Mouse (Mus musculus) E14TG2a.4 (cell line): ENCODE results near the gene Cdh22.

Source experiments
- H3K27me3 ChIP-seq: 2 replicates; pipeline ENCODE4 v1.6.1; 2014; ENCODE audit warnings: low read length, control low read depth; ENCODE audit not compliant: insufficient read depth
- H3K36me3 ChIP-seq: 2 replicates; pipeline ENCODE4 v1.6.1; 2014; ENCODE audit warnings: low read length, control low read depth; ENCODE audit not compliant: insufficient read depth
- H3K4me1 ChIP-seq: replicated peaks from 2 replicates; pipeline ENCODE4 v1.6.1; 2014; ENCODE audit warnings: low read depth, low read length, control low read depth
- H3K4me3 ChIP-seq: replicated peaks from 2 replicates; pipeline ENCODE4 v1.5.1; 2014; ENCODE audit warnings: mild to moderate bottlenecking, low read length
- H3K9me3 ChIP-seq: 2 replicates; pipeline ENCODE4 v1.6.1; 2014; ENCODE audit warnings: low read length, control low read depth
- CTCF ChIP-seq: conservative IDR thresholded peaks from 2 replicates; pipeline ENCODE4 v1.5.1; 2014; ENCODE audit warnings: low read length
- NANOG ChIP-seq: IDR thresholded peaks from 2 replicates; pipeline ENCODE4 v1.6.1; 2014; ENCODE audit warnings: borderline replicate concordance, low read length, mixed read lengths
- POU5F1 ChIP-seq: IDR thresholded peaks from 2 replicates; pipeline ENCODE4 v1.6.1; 2014; ENCODE audit warnings: low read length, borderline replicate concordance

The Cdh22 gene

DNA sequence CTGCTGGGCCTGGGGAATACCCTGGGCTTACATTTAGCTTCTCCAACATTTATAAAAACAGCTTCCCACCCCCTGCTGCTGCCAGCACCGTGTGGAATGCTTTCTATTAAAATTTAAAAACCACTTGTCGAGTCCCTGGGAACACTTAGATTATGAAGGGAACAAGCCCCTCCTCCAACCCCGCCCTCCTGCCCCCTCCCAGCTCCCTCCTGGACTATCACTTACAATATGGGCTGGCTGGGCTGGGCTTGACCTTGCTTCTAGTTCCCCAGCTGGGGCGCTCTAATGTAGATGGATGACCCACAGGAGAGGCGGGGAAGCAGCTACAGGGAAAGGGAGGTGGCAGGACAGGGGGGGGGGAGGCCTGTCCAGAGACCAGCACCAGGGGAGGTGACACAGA lies 72.4 kb downstream of the Cdh22 start:
- TF ChIP-seq POU5F1: no peak
- Histone ChIP-seq H3K4me3 (no peak overlapping the region), H3K4me1 (peaks cover 45% of the 10 kb centered on the region), H3K27me3 (peaks cover 54% of the 10 kb centered on the region), H3K9me3 (no peaks in the 10 kb centered on the region), H3K36me3 (no peaks in the 10 kb centered on the region)

DNA sequence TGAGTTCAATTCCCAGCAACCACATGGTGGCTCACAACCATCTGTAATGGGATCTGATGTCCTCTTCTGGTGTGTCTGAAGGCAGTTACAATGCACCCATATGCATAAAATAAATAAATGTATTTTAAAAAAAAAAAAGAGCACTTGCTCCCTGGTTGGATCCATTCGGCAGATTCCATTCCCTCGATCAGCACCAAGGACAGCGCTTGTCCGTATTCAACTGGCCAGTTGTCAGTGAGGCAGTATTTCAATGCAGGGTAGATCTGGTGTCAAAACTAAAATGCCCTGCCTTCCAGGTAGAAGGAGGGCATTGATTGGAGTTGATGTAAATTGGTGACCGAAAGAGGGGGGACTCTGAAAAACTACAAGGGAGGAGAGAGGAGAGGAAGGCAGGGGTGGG lies 74.2 kb downstream of the Cdh22 start:
- Histone ChIP-seq H3K27me3 (peaks cover 51% of the 10 kb centered on the region), H3K9me3 (no peaks in the 10 kb centered on the region), H3K4me3 (no peak overlapping the region), H3K36me3 (no peaks in the 10 kb centered on the region), H3K4me1 (peaks cover 28% of the 10 kb centered on the region)
- TF ChIP-seq POU5F1: no peak
- no peak for TF ChIP-seq CTCF
- TF ChIP-seq NANOG: no peak

DNA sequence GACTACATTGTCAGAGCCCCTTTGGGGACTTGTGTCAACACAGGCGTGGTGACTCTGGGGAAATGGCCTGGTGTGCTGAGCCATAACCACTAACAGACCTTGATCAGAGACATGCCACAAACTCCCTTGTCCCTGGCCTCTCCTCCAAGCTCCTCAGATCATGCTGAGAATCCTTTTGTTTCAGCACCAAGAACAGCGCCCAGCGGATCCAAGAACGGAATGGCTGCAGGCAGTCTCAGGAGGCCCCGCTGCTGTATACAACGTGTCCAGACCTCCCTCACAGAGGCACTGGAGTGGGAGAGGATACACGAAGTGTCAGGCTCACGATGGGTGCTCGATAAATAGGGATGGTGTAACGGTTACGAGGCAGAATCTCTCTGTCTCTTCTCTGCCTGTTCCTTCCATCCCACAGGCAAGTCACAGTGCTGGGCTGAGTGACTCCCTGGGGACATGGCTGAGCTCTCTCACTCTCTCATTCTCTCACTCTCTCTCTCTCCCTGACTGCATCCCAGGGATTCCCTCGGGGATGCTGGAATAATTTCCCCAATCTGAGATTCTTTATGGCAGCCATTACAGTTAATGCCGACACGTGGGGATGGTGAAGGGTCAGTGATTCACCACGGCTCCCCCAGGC lies 75.5 kb downstream of the Cdh22 start:
- TF ChIP-seq NANOG: no peak
- Histone ChIP-seq H3K4me3 (no peak overlapping the region), H3K36me3 (no peaks in the 10 kb centered on the region), H3K9me3 (no peaks in the 10 kb centered on the region), H3K27me3 (peaks cover 46% of the 10 kb centered on the region), H3K4me1 (peaks cover 26% of the 10 kb centered on the region)

DNA sequence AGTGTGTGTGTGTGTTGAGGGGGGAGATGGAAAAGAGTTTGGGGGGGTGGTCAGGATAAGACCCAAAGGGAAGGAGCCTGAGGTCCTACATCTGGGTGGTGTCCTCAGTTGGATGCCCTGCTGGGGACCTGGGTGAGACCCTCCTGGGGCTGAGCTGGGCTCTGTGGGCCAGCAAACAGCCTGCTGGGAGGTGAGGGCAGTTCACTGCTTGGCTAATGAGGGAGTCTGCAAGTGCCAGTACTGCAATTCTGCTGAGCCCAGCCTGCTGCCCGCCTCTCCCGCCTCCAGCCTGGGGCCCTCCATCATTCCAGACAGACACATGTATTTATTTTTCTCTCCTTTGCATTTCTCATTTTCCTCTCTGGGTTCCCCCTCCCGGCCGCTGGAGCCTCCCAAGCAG lies 76.3 kb downstream of the Cdh22 start:
- Histone ChIP-seq H3K36me3 (no peaks in the 10 kb centered on the region), H3K27me3 (peaks cover 47% of the 10 kb centered on the region), H3K9me3 (no peaks in the 10 kb centered on the region), H3K4me1 (peaks cover 26% of the 10 kb centered on the region), H3K4me3 (no peak overlapping the region)
- no peak for TF ChIP-seq POU5F1

DNA sequence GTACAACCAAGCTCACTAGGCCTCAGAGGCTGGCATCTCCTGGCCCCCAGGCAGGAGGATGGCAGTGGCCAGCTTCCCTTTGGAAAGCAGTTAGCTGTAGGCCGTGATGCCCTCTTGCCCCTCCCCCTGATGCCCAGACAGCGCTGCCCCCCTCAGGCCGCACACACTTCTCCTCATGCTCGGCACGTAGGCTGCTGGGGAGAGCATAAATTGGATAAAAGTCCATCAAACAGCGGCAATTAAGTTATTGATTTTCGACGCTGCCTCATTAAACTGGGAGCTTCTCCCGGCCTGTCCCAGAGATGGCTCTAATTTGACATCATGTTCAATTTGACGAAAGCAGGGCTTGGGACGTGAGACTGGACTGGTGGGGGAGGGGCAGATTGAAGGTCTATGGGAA lies 76.8 kb downstream of the Cdh22 start:
- H3K4me1 ChIP-seq: peaks cover 22% of the 10 kb centered on the region
- peaks cover 48% of the 10 kb centered on the region for H3K27me3 ChIP-seq
- TF ChIP-seq NANOG (no peak), POU5F1 (no peak), CTCF (no peak)
- no peaks in the 10 kb centered on the region for H3K9me3 ChIP-seq
- H3K4me3 ChIP-seq: no peak overlapping the region
- H3K36me3 ChIP-seq: no peaks in the 10 kb centered on the region

GRCm38 (mm10) chr2:165153006-165153405 lies 81.6 kb downstream of the Cdh22 start:
- Histone ChIP-seq H3K4me1 (0 out of 2 replicates have a peak, but pooled peaks cover 3% of the 10 kb centered on the region), H3K4me3 (no peak overlapping the region), H3K36me3 (no peaks in the 10 kb centered on the region), H3K27me3 (peaks cover 40% of the 10 kb centered on the region), H3K9me3 (no peaks in the 10 kb centered on the region)
- TF ChIP-seq CTCF (no peak), POU5F1 (no peak)

- 0 out of 2 replicates have a peak, but pooled peaks cover 3% of the 10 kb centered on the region for H3K4me1 ChIP-seq
- no peak for TF ChIP-seq CTCF
- TF ChIP-seq NANOG: no peak
- no peak for TF ChIP-seq POU5F1
- no peaks in the 10 kb centered on the region for H3K36me3 ChIP-seq
- peaks cover 20% of the 10 kb centered on the region for H3K9me3 ChIP-seq
- no peak overlapping the region for H3K4me3 ChIP-seq
- H3K27me3 ChIP-seq: peaks cover 39% of the 10 kb centered on the region
Observed at GRCm38 (mm10) chr2:165149741-165150140, 84.9 kb downstream of the Cdh22 start.

DNA sequence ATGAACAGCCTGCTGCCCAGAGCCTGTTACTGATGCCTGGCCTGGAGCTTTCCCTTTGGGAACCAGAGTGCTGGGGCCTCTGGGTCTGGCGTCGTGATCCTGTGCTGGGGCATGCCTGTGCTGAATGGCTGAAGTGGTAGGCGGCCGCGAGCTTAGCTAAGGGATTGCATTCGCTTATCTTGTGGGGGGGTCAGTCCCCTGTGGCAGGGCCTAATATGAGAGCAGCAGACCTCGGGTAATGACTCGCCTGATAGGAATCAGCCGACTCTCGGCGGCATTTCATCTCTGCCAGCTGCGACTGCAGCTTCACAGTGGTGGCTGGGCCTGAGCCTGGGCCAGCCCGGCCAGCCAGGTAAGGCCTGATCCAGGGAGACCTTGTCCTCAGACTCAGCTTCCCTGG lies 88.8 kb downstream of the Cdh22 start:
- H3K4me3 ChIP-seq: no peak overlapping the region
- no peaks in the 10 kb centered on the region for H3K36me3 ChIP-seq
- H3K27me3 ChIP-seq: peaks cover 49% of the 10 kb centered on the region
- H3K4me1 ChIP-seq: peaks cover 35% of the 10 kb centered on the region
- H3K9me3 ChIP-seq: peaks cover 20% of the 10 kb centered on the region
- TF ChIP-seq NANOG (no peak), POU5F1 (no peak), CTCF (no peak)

GRCm38 (mm10) chr2:165143487-165143886 lies 91.2 kb downstream of the Cdh22 start:
- no peak overlapping the region for H3K4me3 ChIP-seq
- no peaks in the 10 kb centered on the region for H3K36me3 ChIP-seq
- TF ChIP-seq POU5F1: no peak
- TF ChIP-seq CTCF: no peak
- peaks cover 47% of the 10 kb centered on the region for H3K27me3 ChIP-seq
- peaks cover 55% of the 10 kb centered on the region for H3K4me1 ChIP-seq
- H3K9me3 ChIP-seq: peaks cover 20% of the 10 kb centered on the region
